Mouse (Mus musculus): ENCODE measurements around the gene Olfr610.
"Not testable (repeated sequence)": the region's sequence is repeated elsewhere in the genome, so short reads cannot be mapped to it uniquely, and the experiment has no call there.

Olfr610 gene

GRCm38 (mm10) chr7:103512022-103512421, at the start of gene Olfr610:
TSS of gene Olfr610 (minus strand) at chr7:103512122.
- DNase-seq (ENCODE audit: low read depth, low spot score), result no peak

GRCm38 (mm10) chr7:103555779-103556178, 43.9 kb upstream of the Olfr610 start, which contains the start of gene Olfr615:
TSS of gene Olfr615 (plus strand) at chr7:103556079.
- no peak for DNase-seq (ENCODE audit: low read depth, low spot score)

GRCm38 (mm10) chr7:103547774-103548173, 35.9 kb upstream of the Olfr610 start, which contains the start of gene Olfr613:
TSS of gene Olfr613 (plus strand) at chr7:103548074.
- DNase-seq (ENCODE audit: low read depth, low spot score), result no peak

GRCm38 (mm10) chr7:103542617-103543016, 30.7 kb upstream of the Olfr610 start, which contains the start of gene Olfr612:
TSS of gene Olfr612 (minus strand) at chr7:103542717.
- DNase-seq (ENCODE audit: low read depth, low spot score), result not testable (repeated sequence)

- DNase-seq (ENCODE audit: low read depth, low spot score), result not testable (repeated sequence)
Measured at GRCm38 (mm10) chr7:103520746-103521145, 8.8 kb upstream of the Olfr610 start, which contains the start of gene Olfr611. TSS of gene Olfr611 (minus strand) at chr7:103520846.

- no peak for DNase-seq (ENCODE audit: low read depth, low spot score)
Measured at GRCm38 (mm10) chr7:103497962-103498361, 14.0 kb downstream of the Olfr610 start, which contains the start of gene Olfr609. TSS of gene Olfr609 (minus strand) at chr7:103498062.

GRCm38 (mm10) chr7:103477106-103477505, 34.8 kb downstream of the Olfr610 start:
- DNase-seq (ENCODE audit: low read depth, low spot score), result not testable (repeated sequence)

- no peak for DNase-seq (ENCODE audit: low read depth, low spot score)
Measured at GRCm38 (mm10) chr7:103469577-103469976, 42.3 kb downstream of the Olfr610 start, which contains the start of gene Olfr608. TSS of gene Olfr608 (plus strand) at chr7:103469877.

- no peak for DNase-seq (ENCODE audit: low read depth, low spot score)
Measured at GRCm38 (mm10) chr7:103460590-103460989, 51.3 kb downstream of the Olfr610 start.

All from 3T3-L1 (cell line).